Mouse (Mus musculus): ENCODE measurements around the gene Thy1.

Thy1 gene

GRCm38 (mm10) chr9:44047571-44048490, 4.6 kb downstream of the Thy1 start:
- Histone ChIP-seq H3K4me1 (replicated peaks; ENCODE audit: low read depth, low read length) (peaks cover 44% of the 10 kb centered on the region), H3K9me3 (ENCODE audit: low read length) (no peaks in the 10 kb centered on the region)
- no peak for TF ChIP-seq CTCF (conservative IDR thresholded peaks at IDR 0.05; ENCODE audit: low read length)
- TF ChIP-seq POU5F1 (IDR thresholded peaks at IDR 0.05; ENCODE audit: borderline replicate concordance, low read length) = no peak
- TF ChIP-seq NANOG (IDR thresholded peaks at IDR 0.05; ENCODE audit: borderline replicate concordance, low read length) = no peak

GRCm38 (mm10) chr9:44048541-44049380, 5.6 kb downstream of the Thy1 start:
- no peaks in the 10 kb centered on the region for H3K36me3 ChIP-seq (ENCODE audit: insufficient read depth, low read length)
- peaks cover 48% of the 10 kb centered on the region for H3K27me3 ChIP-seq (ENCODE audit: insufficient read depth, low read length)
- H3K4me1 ChIP-seq (replicated peaks; ENCODE audit: low read depth, low read length) = peaks cover 35% of the 10 kb centered on the region

More at GRCm38 (mm10) chr9:44047571-44048490, 4.6 kb downstream of the Thy1 start:
- Histone ChIP-seq H3K27me3 (ENCODE audit: insufficient read depth, low read length) (peaks cover 57% of the 10 kb centered on the region), H3K36me3 (ENCODE audit: insufficient read depth, low read length) (no peaks in the 10 kb centered on the region), H3K4me3 (replicated peaks; ENCODE audit: low read length) (no peak overlapping the region)

DNA sequence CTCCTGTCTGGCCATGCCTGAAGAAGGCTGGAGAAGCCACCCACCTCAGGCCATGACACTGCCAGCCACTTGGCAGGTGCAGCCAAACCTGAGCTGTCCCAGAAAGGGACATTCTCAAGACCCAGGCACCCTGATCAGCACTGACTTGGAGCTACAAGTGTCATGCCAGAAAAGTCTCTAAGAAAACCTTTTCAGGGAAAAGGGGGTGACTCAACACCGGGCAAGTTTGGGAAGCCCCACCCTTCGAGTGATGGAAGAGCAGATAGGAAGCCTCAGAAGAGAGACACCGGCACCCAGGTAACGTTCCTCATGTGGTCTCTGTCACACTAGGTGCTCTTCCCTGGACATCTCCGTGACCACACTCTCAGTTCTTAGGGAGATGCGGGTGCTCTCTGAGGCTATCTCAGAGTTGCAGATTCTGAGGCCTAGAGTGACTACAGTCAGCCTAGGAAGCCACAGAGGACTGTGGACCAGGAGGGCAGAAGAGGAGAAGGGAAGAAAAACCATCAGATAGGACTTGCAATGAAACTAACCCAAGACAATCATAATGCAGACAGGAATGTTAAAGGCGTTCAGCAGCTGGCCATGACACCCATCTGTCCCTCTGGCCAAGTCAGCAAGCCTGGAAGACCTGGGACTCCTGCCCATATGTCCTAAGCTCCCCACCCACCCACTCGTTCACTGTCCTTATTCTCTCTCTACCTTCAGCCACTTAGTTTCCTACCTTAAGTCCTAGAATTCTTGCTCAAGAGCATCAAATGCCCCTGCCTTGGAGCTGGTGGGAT, 6.4 kb downstream of the Thy1 start:
- H3K36me3 ChIP-seq (ENCODE audit: insufficient read depth, low read length) = no peaks in the 10 kb centered on the region
- H3K4me3 ChIP-seq (replicated peaks; ENCODE audit: low read length) = no peak overlapping the region
- no peak for TF ChIP-seq NANOG (IDR thresholded peaks at IDR 0.05; ENCODE audit: borderline replicate concordance, low read length)
- TF ChIP-seq CTCF (conservative IDR thresholded peaks at IDR 0.05; ENCODE audit: low read length) = no peak
- TF ChIP-seq POU5F1 (IDR thresholded peaks at IDR 0.05; ENCODE audit: borderline replicate concordance, low read length) = no peak
- peaks cover 40% of the 10 kb centered on the region for H3K27me3 ChIP-seq (ENCODE audit: insufficient read depth, low read length)
- H3K4me1 ChIP-seq (replicated peaks; ENCODE audit: low read depth, low read length) = peaks cover 34% of the 10 kb centered on the region
- no peaks in the 10 kb centered on the region for H3K9me3 ChIP-seq (ENCODE audit: low read length)

More at GRCm38 (mm10) chr9:44048541-44049380, 5.6 kb downstream of the Thy1 start:
- Histone ChIP-seq H3K4me3 (replicated peaks; ENCODE audit: low read length) (peak overlapping the region; percentile 23; the same call in 1 of the 2 replicates), H3K9me3 (ENCODE audit: low read length) (no peaks in the 10 kb centered on the region)
- TF ChIP-seq CTCF (conservative IDR thresholded peaks at IDR 0.05; ENCODE audit: low read length) (no peak), NANOG (IDR thresholded peaks at IDR 0.05; ENCODE audit: borderline replicate concordance, low read length) (no peak), POU5F1 (IDR thresholded peaks at IDR 0.05; ENCODE audit: borderline replicate concordance, low read length) (no peak)

DNA sequence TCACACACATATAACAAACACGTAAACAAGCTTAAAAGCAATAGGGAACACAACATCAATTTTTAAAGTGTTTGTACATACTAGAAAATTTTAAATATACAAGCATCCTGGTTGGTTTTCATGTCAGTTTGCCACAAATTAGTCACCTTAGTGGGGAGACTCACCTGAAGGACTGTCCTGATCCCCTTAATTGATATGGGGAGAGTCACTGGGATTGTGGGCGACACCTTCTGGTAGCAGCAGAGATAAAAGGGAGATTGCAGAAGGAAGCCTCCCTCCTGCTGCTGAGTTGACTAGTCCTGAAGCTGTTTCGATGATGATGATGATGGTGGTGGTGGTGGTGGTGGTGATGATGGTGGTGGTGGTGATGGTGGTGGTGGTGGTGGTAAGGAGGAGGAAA, 9.7 kb downstream of the Thy1 start:
- H3K9me3 ChIP-seq (ENCODE audit: low read length) = no peaks in the 10 kb centered on the region
- H3K27me3 ChIP-seq (ENCODE audit: insufficient read depth, low read length) = peaks cover 17% of the 10 kb centered on the region
- H3K4me3 ChIP-seq (replicated peaks; ENCODE audit: low read length) = no peak overlapping the region
- no peaks in the 10 kb centered on the region for H3K36me3 ChIP-seq (ENCODE audit: insufficient read depth, low read length)
- TF ChIP-seq NANOG (IDR thresholded peaks at IDR 0.05; ENCODE audit: borderline replicate concordance, low read length) (no peak), CTCF (conservative IDR thresholded peaks at IDR 0.05; ENCODE audit: low read length) (no peak), POU5F1 (IDR thresholded peaks at IDR 0.05; ENCODE audit: borderline replicate concordance, low read length) (no peak)
- peaks cover 32% of the 10 kb centered on the region for H3K4me1 ChIP-seq (replicated peaks; ENCODE audit: low read depth, low read length)

DNA sequence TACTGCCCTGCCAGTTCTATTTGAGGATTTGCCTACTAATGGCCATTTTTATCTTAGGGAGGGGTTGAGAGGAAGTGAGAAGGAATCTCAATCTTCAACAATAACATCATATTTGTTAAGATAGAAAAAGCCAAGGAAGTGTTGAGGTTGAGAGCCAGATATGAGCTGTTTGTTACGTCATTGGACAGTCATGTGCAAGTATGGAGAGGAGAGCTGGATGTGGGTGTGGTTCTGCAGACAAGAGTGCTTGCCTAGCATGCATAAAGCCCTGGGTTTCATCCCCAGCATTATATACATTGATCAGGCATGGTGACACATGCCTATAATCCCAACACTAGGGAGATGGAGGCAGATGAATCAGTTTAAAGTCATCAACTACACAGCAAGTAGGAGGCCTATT, 10.8 kb downstream of the Thy1 start:
- no peaks in the 10 kb centered on the region for H3K36me3 ChIP-seq (ENCODE audit: insufficient read depth, low read length)
- peaks cover 24% of the 10 kb centered on the region for H3K4me1 ChIP-seq (replicated peaks; ENCODE audit: low read depth, low read length)
- H3K27me3 ChIP-seq (ENCODE audit: insufficient read depth, low read length) = peaks cover 8% of the 10 kb centered on the region; the same call in 1 of the 2 replicates
- no peak overlapping the region for H3K4me3 ChIP-seq (replicated peaks; ENCODE audit: low read length)
- TF ChIP-seq CTCF (conservative IDR thresholded peaks at IDR 0.05; ENCODE audit: low read length) (no peak), NANOG (IDR thresholded peaks at IDR 0.05; ENCODE audit: borderline replicate concordance, low read length) (no peak), POU5F1 (IDR thresholded peaks at IDR 0.05; ENCODE audit: borderline replicate concordance, low read length) (no peak)
- H3K9me3 ChIP-seq (ENCODE audit: low read length) = no peaks in the 10 kb centered on the region

- peaks cover 24% of the 10 kb centered on the region for H3K4me1 ChIP-seq (replicated peaks; ENCODE audit: low read depth, low read length)
- no peaks in the 10 kb centered on the region for H3K9me3 ChIP-seq (ENCODE audit: low read length)
- H3K4me3 ChIP-seq (replicated peaks; ENCODE audit: low read length) = no peak overlapping the region
- H3K36me3 ChIP-seq (ENCODE audit: insufficient read depth, low read length) = no peaks in the 10 kb centered on the region
- peaks cover 7% of the 10 kb centered on the region; the same call in 1 of the 2 replicates for H3K27me3 ChIP-seq (ENCODE audit: insufficient read depth, low read length)
- TF ChIP-seq CTCF (conservative IDR thresholded peaks at IDR 0.05; ENCODE audit: low read length) = no peak
- TF ChIP-seq POU5F1 (IDR thresholded peaks at IDR 0.05; ENCODE audit: borderline replicate concordance, low read length) = no peak
- TF ChIP-seq NANOG (IDR thresholded peaks at IDR 0.05; ENCODE audit: borderline replicate concordance, low read length) = no peak
These were observed 15.4 kb downstream of the Thy1 start for GRCm38 (mm10) chr9:44058606-44059005.

DNA sequence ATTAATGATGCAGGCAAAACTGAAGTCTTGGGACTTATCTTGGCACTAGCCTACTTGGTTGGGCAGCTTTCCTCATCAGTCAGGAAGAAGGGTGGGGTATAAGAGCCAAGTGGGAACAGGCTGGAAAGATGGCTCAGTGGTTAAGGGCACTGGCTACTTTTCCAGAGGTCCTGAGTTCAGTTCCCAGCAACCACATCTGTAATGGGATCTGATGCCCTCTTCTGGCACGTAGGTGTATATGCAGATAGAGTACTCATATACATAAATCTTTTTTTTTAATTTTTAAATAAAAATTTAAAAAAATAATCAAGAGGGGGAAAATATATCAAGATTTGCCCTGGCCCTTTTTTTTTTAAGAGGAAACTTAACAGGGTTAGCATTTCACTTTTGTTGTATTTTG, 22.0 kb downstream of the Thy1 start:
- Histone ChIP-seq H3K4me1 (replicated peaks; ENCODE audit: low read depth, low read length) (peaks cover 18% of the 10 kb centered on the region), H3K36me3 (ENCODE audit: insufficient read depth, low read length) (no peaks in the 10 kb centered on the region), H3K4me3 (replicated peaks; ENCODE audit: low read length) (no peak overlapping the region), H3K9me3 (ENCODE audit: low read length) (no peaks in the 10 kb centered on the region), H3K27me3 (ENCODE audit: insufficient read depth, low read length) (peaks cover 19% of the 10 kb centered on the region)
- TF ChIP-seq CTCF (conservative IDR thresholded peaks at IDR 0.05; ENCODE audit: low read length) = peak; percentile 32
- TF ChIP-seq POU5F1 (IDR thresholded peaks at IDR 0.05; ENCODE audit: borderline replicate concordance, low read length) = no peak
